Mouse (Mus musculus) G1E (cell line): ENCODE measurements around the gene Capzb.

ENCODE experiments used
- CTCF ChIP-seq: IDR thresholded peaks from 2 replicates; pipeline ENCODE4 v1.5.1; 2012; ENCODE audit warnings: low read depth, low read length, inconsistent platforms, mixed read lengths
- TAL1 ChIP-seq: conservative IDR thresholded peaks from 2 replicates; pipeline ENCODE4 v1.6.1; 2012; ENCODE audit warnings: low read depth, low read length, inconsistent platforms, mixed read lengths

- no peak for TF ChIP-seq CTCF
- TF ChIP-seq TAL1: no peak
These were observed 6.4 kb downstream of the Capzb start for GRCm38 (mm10) chr4:139199126-139199525.
